Mouse (Mus musculus) splenic B cell, adult 2 months (primary cell): ENCODE data around the gene Egfl8.
A peak's percentile ranks its signal among the peaks of the same experiment; 100 is the strongest.

Experiments
- DNase-seq: peaks from one replicate; pipeline ENCODE4 v3.0.0-alpha.2; 2011; ENCODE audit warnings: low read depth, low spot score
- H3K27me3 ChIP-seq: 2 replicates; pipeline ENCODE4 v1.6.1; 2012; ENCODE audit warnings: mild to moderate bottlenecking, low read length, moderate library complexity, mixed read lengths; ENCODE audit not compliant: control insufficient read depth, poor library complexity, insufficient read depth, severe bottlenecking
- H3K36me3 ChIP-seq: 2 replicates; pipeline ENCODE4 v1.6.1; 2012; ENCODE audit warnings: mild to moderate bottlenecking, low read length, moderate library complexity, mixed read lengths; ENCODE audit not compliant: control insufficient read depth, poor library complexity, insufficient read depth, severe bottlenecking

Egfl8 gene

GRCm38 (mm10) chr17:34604511-34605237, 11.1 kb downstream of the Egfl8 start:
- Histone ChIP-seq H3K27me3 (no peaks in the 10 kb centered on the region), H3K36me3 (peaks cover 6% of the 10 kb centered on the region; the same call in 1 of the 2 replicates)
- no peak for DNase-seq

GRCm38 (mm10) chr17:34604061-34604508, 11.7 kb downstream of the Egfl8 start, which contains the start of gene Agpat1:
Agpat1 (plus strand) TSS chr17:34604262.
- Histone ChIP-seq H3K36me3 (peaks cover 6% of the 10 kb centered on the region; the same call in 1 of the 2 replicates), H3K27me3 (no peaks in the 10 kb centered on the region)
- peak; percentile 99 for DNase-seq

DNA sequence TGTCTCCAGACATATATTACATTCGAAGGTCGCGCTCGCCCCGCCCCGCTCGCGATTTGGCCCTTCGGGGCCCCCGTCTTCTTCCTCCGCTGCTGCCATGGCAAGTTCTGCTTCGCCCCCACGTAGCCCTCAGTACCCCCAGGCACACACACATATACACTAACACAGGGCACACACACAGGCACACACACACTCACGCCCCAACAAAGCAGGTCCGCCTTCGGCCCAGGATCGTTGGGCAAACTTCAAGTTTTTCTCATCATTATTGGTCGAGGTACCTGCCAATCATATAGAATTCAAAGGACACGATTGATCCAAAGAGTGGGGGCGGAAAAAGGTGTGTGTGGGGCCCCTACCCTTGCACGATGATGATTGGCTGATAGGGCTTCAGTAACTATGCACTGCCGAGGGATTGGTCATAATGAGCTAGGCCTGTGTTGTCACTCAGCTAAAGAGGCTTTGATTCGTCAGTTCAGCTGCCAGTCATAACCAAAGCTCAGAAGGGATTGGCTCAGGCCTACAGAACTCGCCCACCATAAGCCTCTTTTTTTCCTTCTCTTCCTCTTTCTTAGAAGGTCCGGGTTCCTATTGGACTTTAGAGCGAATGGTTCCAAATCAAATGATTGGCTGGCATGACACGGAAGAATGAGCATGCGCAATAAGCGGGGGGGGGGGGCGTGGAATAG, 12.3 kb downstream of the Egfl8 start, which contains the start of gene Rnf5:
Gene Rnf5 (minus strand): TSS at position 316 of the 686 bp plus-strand sequence.
- Histone ChIP-seq H3K27me3 (no peaks in the 10 kb centered on the region), H3K36me3 (peaks cover 6% of the 10 kb centered on the region; the same call in 1 of the 2 replicates)
- peak; percentile 100 for DNase-seq

GRCm38 (mm10) chr17:34601796-34602195, 14.0 kb downstream of the Egfl8 start:
- Histone ChIP-seq H3K27me3 (no peaks in the 10 kb centered on the region), H3K36me3 (peaks cover 6% of the 10 kb centered on the region; the same call in 1 of the 2 replicates)
- no peak for DNase-seq

DNA sequence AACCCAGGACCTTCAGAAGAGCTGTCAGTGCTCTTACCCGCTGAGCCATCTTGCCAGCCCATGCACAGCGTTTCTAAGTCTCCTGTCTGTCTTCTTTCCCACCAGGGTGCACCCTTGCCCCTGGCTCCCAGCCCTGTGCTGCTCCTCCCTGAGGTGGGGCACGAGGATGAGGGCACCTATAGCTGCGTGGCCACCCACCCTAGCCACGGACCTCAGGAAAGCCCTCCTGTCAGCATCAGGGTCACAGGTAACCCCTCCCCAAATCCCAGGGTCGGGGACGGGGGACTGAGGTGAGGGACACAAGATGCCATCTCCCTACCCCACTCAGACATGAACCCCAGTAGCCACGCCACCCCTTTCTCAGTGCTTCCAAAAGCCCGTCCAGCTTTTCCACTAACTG, 15.9 kb downstream of the Egfl8 start:
- Histone ChIP-seq H3K27me3 (no peaks in the 10 kb centered on the region), H3K36me3 (peaks cover 9% of the 10 kb centered on the region; the same call in 1 of the 2 replicates)
- no peak for DNase-seq

- H3K27me3 ChIP-seq, result no peaks in the 10 kb centered on the region
- H3K36me3 ChIP-seq, result peaks cover 13% of the 10 kb centered on the region; the same call in 1 of the 2 replicates
- DNase-seq, result no peak
Observed at GRCm38 (mm10) chr17:34597566-34598095, 18.1 kb downstream of the Egfl8 start, which contains the start of gene Ager. Ager (plus strand) TSS chr17:34597862.

DNA sequence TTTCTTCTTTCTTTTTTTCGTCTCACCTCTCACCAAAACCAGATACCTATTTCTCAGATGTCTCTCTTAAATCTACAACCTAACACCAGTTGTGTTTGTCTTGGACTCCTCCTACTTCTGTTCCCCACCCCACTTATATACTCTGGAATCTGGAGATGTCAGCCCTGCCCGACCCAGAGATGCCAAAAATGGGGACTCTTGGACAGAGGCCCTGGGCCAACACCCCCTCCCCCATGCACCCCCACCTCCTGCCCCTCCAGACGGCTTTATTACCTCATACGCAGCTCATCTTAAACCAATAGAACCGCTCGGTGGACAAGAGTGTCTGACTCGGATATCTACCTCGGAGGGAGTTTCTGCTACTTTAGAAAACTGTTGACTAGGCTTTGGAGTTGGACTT, 19.7 kb downstream of the Egfl8 start:
- DNase-seq, result no peak
- Histone ChIP-seq H3K36me3 (peaks cover 13% of the 10 kb centered on the region), H3K27me3 (0 out of 2 replicates have a peak, but pooled peaks cover 2% of the 10 kb centered on the region)

DNA sequence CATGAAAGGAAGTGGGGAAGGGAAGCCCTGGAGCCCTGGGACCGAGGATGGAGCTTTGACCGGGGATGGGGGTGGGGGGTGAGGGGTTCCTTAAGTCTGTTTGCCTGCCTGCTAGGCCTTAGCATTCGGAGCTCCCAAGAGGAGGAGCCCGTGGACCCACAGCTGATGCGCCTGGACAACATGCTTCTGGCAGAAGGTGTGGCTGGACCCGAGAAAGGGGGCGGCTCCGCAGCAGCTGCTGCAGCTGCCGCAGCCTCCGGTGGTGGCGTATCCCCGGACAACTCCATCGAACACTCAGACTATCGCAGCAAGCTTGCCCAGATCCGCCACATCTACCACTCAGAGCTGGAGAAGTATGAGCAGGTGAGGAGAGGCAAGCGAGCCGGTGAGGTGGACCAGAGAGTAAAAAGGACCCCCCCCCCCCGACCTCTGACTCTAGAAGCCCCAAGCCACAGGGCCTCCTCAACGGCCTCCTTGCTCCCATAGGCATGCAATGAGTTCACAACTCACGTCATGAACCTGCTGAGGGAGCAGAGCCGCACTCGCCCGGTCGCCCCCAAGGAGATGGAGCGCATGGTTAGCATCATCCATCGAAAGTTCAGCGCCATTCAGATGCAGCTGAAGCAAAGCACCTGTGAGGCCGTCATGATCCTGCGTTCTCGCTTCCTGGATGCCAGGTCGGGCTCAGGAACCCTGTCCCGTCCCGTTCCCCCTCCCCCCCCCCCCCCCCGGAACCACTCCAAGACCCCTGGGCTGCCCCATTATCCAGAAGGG, 21.8 kb downstream of the Egfl8 start:
- DNase-seq, result no peak
- Histone ChIP-seq H3K36me3 (peaks cover 8% of the 10 kb centered on the region), H3K27me3 (0 out of 2 replicates have a peak, but pooled peaks cover 2% of the 10 kb centered on the region)

- no peak for DNase-seq
Observed at GRCm38 (mm10) chr17:34592581-34593549, 22.9 kb downstream of the Egfl8 start.

GRCm38 (mm10) chr17:34591994-34592375, 23.8 kb downstream of the Egfl8 start:
- peaks cover 8% of the 10 kb centered on the region for H3K36me3 ChIP-seq
- H3K27me3 ChIP-seq, result 0 out of 2 replicates have a peak, but pooled peaks cover 2% of the 10 kb centered on the region
- peak; percentile 85 for DNase-seq

More at GRCm38 (mm10) chr17:34592581-34593549, 22.9 kb downstream of the Egfl8 start:
- Histone ChIP-seq H3K36me3 (peaks cover 8% of the 10 kb centered on the region), H3K27me3 (0 out of 2 replicates have a peak, but pooled peaks cover 2% of the 10 kb centered on the region)

- Histone ChIP-seq H3K36me3 (peaks cover 8% of the 10 kb centered on the region), H3K27me3 (0 out of 2 replicates have a peak, but pooled peaks cover 2% of the 10 kb centered on the region)
- DNase-seq, result peak; percentile 39
Observed at GRCm38 (mm10) chr17:34591029-34591993, 24.5 kb downstream of the Egfl8 start, which contains the start of gene Pbx2. Pbx2 (plus strand) TSS chr17:34591266.

DNA sequence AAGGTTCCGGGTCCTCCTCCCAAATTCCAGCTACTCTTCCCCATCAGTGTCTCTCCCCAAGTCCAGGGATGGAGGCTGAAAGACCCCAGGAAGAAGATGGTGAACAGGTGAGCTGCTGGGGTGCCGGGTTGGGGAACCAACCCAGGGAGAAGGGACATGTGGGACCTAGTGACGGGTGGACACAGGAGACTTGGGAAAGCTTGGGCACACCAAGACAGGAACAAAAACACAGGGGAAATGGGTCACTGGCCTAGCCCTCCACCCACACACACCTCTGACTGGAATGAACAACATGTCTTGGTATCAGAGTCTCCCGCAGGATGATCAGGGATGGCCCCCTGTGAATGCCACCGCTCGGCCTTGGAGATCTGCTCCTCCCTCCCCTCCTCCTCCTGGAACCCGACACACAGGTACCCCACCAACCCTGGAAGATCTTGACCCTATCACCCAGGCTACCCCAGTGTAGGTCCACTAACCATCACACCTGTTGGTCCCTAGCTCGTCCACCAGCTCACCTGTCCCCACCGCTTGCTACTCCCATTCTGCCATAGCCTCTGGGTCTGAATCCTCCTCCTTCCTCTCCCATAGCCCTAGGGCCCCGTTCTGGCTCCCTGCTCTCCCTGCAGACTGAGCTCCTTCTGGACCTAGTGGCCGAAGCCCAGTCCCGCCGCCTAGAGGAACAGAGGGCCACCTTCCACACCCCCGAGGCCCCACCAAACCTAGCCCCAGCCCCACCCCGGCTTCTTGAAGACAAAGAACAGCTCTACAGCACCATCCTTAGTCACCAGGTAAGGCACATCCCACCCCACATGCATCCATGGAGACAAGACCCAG, 25.4 kb downstream of the Egfl8 start:
- Histone ChIP-seq H3K27me3 (0 out of 2 replicates have a peak, but pooled peaks cover 2% of the 10 kb centered on the region), H3K36me3 (peaks cover 5% of the 10 kb centered on the region)
- no peak for DNase-seq
